Mouse (Mus musculus): ENCODE results near the gene Thap8. TPM values are rescaled to one million over a fixed set of nuclear protein-coding genes. Genes with fewer than 3 reads are reported as not detected.

The Thap8 gene
- 0.06 and 0.26 TPM in 2 replicates for polyA plus RNA-seq (2012; rRNA removed)

GRCm38 (mm10) chr7:30279951-30280669 lies at the start of gene Thap8, which contains the start of gene Wdr62:
Thap8 (plus strand) TSS chr7:30280094.
Wdr62 (minus strand) TSS chr7:30280419.

GRCm38 (mm10) chr7:30231669-30232454 lies 48.0 kb upstream of the Thap8 start, which contains the start of the genes Polr2i and Tbcb:
Polr2i (plus strand) TSS chr7:30231948.
Tbcb (minus strand) TSS chr7:30232272.

GRCm38 (mm10) chr7:30235625-30236024 lies 44.3 kb upstream of the Thap8 start, which contains the start of gene Ovol3:
Ovol3 (minus strand) TSS chr7:30235725.

GRCm38 (mm10) chr7:30291215-30292131 lies 11.6 kb downstream of the Thap8 start, which contains the start of gene Clip3:
Clip3 (plus strand) TSS chr7:30291728.

GRCm38 (mm10) chr7:30308076-30309005 lies 28.4 kb downstream of the Thap8 start, which contains the start of gene Alkbh6:
Alkbh6 (plus strand) TSS chr7:30308717.

GRCm38 (mm10) chr7:30314721-30315155 lies 34.8 kb downstream of the Thap8 start, which contains the start of gene Syne4:
Syne4 (plus strand) TSS chr7:30314807.

GRCm38 (mm10) chr7:30321539-30322284 lies 41.8 kb downstream of the Thap8 start, which contains the start of gene E130208F15Rik:
E130208F15Rik (plus strand) TSS chr7:30321740.

GRCm38 (mm10) chr7:30323795-30324194 lies 43.9 kb downstream of the Thap8 start, which contains the start of gene Sdhaf1:
Sdhaf1 (minus strand) TSS chr7:30323895.

Other genes starting within 250 kb of the Thap8 start
- 7.2 and 7.6 TPM in 2 replicates for gene Zfp14, start 228.7 kb upstream of the Thap8 start, polyA plus RNA-seq (2012; rRNA removed)
- 3.7 and 4.0 TPM in 2 replicates for gene Zfp82, start 207.2 kb upstream of the Thap8 start, polyA plus RNA-seq (2012; rRNA removed)
- 0.67 and 0.83 TPM in 2 replicates for gene Gm26920, start 189.7 kb upstream of the Thap8 start, polyA plus RNA-seq (2012; rRNA removed)
- 9.4 and 11.1 TPM in 2 replicates for gene Zfp566, start 189.6 kb upstream of the Thap8 start, polyA plus RNA-seq (2012; rRNA removed)
- gene Zfp260, start 185.3 kb upstream of the Thap8 start, polyA plus RNA-seq (2012; rRNA removed), result 42.7 and 66.9 TPM in 2 replicates
- 6.6 and 7.4 TPM in 2 replicates for gene Zfp382, start 158.2 kb upstream of the Thap8 start, polyA plus RNA-seq (2012; rRNA removed)
- gene Zfp146, start 110.3 kb upstream of the Thap8 start, polyA plus RNA-seq (2012; rRNA removed), result 111 and 119 TPM in 2 replicates
- 2.2 and 4.6 TPM in 2 replicates for gene Cox7a1, start 96.0 kb upstream of the Thap8 start, polyA plus RNA-seq (2012; rRNA removed)
- gene Capns1, start 81.3 kb upstream of the Thap8 start, polyA plus RNA-seq (2012; rRNA removed), result 139 and 209 TPM in 2 replicates
- 204 and 223 TPM in 2 replicates for gene Polr2i, start 48.1 kb upstream of the Thap8 start, polyA plus RNA-seq (2012; rRNA removed)
- 133 and 198 TPM in 2 replicates for gene Tbcb, start 47.8 kb upstream of the Thap8 start, polyA plus RNA-seq (2012; rRNA removed)
- gene Ovol3, start 44.4 kb upstream of the Thap8 start, polyA plus RNA-seq (2012; rRNA removed), result 0.19 and 0.27 TPM in 2 replicates
- 22.8 and 26.3 TPM in 2 replicates for gene Wdr62, start 325 bp downstream of the Thap8 start, polyA plus RNA-seq (2012; rRNA removed)
- 115 and 137 TPM in 2 replicates for gene Clip3, start 11.6 kb downstream of the Thap8 start, polyA plus RNA-seq (2012; rRNA removed)
- gene Alkbh6, start 28.6 kb downstream of the Thap8 start, polyA plus RNA-seq (2012; rRNA removed), result 61.7 and 90.9 TPM in 2 replicates
- gene Syne4, start 34.7 kb downstream of the Thap8 start, polyA plus RNA-seq (2012; rRNA removed), result 42.4 and 63.7 TPM in 2 replicates
- gene E130208F15Rik, start 41.6 kb downstream of the Thap8 start, polyA plus RNA-seq (2012; rRNA removed), result 0.65 and 0.78 TPM in 2 replicates
- 19.6 and 19.7 TPM in 2 replicates for gene Sdhaf1, start 43.8 kb downstream of the Thap8 start, polyA plus RNA-seq (2012; rRNA removed)
- gene Lrfn3, start 82.7 kb downstream of the Thap8 start, polyA plus RNA-seq (2012; rRNA removed), result 7.0 and 10.9 TPM in 2 replicates
- 17.2 and 25.2 TPM in 2 replicates for gene Tyrobp, start 133.7 kb downstream of the Thap8 start, polyA plus RNA-seq (2012; rRNA removed)
- 0.16 and 0.40 TPM in 2 replicates for gene Hcst, start 139.8 kb downstream of the Thap8 start, polyA plus RNA-seq (2012; rRNA removed)
- 1.8 and 2.1 TPM in 2 replicates for gene Nfkbid, start 141.6 kb downstream of the Thap8 start, polyA plus RNA-seq (2012; rRNA removed)
- gene Aplp1, start 165.4 kb downstream of the Thap8 start, polyA plus RNA-seq (2012; rRNA removed), result 102 and 109 TPM in 2 replicates
- gene Kirrel2, start 177.6 kb downstream of the Thap8 start, polyA plus RNA-seq (2012; rRNA removed), result 3.6 and 3.9 TPM in 2 replicates
- 3.7 and 4.4 TPM in 2 replicates for gene Nphs1, start 178.2 kb downstream of the Thap8 start, polyA plus RNA-seq (2012; rRNA removed)
- gene Prodh2, start 213.5 kb downstream of the Thap8 start, polyA plus RNA-seq (2012; rRNA removed), result 0.82 and 3.3 TPM in 2 replicates

All from central nervous system, embryonic 11.5 days (tissue).